Mouse (Mus musculus) retina, embryonic 14.5 days (tissue): ENCODE data around the gene Adcy7.
A peak's percentile ranks its signal among the peaks of the same experiment; 100 is the strongest.

ENCODE experiments used
- DNase-seq: peaks from one replicate; pipeline ENCODE4 v3.0.0-alpha.2; 2015; ENCODE audit warnings: low spot score

Adcy7 gene

DNA sequence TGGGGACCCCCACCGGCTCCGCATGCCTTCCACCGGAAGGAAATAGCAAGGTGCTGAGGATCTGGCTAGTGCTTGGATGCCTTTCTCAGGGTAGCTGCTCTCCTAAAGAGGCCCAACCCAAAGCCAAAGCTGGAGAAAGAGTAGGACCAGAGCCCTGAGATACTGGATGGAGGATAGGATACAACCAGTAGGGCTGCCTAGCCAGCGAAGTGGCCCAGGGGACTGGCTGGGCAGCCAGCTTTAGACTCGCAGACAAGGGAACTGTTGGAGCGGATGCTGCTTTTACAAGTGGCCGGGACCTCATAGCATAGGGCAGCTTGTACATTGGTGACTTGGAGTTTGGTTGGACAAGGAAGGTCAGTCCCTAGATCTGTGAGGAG, 838 bp downstream of the Adcy7 start:
- no peak for DNase-seq

GRCm38 (mm10) chr8:88274090-88274489, 1.9 kb downstream of the Adcy7 start:
- no peak for DNase-seq

GRCm38 (mm10) chr8:88279220-88279619, 7.0 kb downstream of the Adcy7 start:
- no peak for DNase-seq

GRCm38 (mm10) chr8:88279670-88280069, 7.5 kb downstream of the Adcy7 start:
- DNase-seq = no peak

DNA sequence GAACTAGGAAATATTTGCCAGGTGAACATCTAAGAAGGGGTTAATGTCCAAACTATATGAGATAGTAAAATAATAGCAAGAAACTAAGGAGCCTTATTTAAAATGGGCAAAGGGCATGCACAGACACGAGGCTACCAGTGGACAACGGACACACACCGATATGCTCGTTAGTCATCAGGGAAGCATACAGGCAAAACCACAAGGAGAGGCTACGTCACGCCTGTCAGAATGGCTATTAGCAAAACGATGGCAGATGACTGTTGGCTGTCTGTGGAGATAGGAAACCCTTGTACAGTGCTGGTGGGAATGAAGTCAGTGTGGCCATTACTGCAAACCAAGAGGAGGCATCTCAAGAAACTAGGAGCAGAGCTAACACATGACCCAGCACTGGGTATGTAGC, 8.7 kb downstream of the Adcy7 start:
- no peak for DNase-seq

DNA sequence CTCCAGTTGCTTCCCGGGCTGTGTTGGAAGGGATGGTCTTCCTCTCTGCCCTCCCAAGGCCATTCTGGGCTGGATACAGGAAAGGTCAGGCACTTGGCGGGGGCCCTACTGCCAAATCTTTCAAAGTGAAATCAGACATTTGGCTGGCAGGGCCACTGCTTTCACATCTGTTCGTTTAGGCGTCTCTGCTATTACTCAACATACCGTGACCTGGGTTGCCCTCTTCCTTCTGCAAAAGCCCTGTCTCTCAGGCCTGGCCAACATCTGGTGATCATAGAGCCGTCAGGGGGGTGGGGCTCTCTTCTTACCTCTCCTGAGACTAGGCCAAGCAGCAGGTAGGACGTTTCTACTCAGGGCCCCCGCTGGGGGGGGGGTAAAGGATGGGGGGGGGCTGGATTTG, 10.5 kb downstream of the Adcy7 start:
- no peak for DNase-seq

GRCm38 (mm10) chr8:88283243-88284115, 11.3 kb downstream of the Adcy7 start:
- DNase-seq = no peak

GRCm38 (mm10) chr8:88284738-88285137, 12.5 kb downstream of the Adcy7 start:
- peak; percentile 43 for DNase-seq

DNA sequence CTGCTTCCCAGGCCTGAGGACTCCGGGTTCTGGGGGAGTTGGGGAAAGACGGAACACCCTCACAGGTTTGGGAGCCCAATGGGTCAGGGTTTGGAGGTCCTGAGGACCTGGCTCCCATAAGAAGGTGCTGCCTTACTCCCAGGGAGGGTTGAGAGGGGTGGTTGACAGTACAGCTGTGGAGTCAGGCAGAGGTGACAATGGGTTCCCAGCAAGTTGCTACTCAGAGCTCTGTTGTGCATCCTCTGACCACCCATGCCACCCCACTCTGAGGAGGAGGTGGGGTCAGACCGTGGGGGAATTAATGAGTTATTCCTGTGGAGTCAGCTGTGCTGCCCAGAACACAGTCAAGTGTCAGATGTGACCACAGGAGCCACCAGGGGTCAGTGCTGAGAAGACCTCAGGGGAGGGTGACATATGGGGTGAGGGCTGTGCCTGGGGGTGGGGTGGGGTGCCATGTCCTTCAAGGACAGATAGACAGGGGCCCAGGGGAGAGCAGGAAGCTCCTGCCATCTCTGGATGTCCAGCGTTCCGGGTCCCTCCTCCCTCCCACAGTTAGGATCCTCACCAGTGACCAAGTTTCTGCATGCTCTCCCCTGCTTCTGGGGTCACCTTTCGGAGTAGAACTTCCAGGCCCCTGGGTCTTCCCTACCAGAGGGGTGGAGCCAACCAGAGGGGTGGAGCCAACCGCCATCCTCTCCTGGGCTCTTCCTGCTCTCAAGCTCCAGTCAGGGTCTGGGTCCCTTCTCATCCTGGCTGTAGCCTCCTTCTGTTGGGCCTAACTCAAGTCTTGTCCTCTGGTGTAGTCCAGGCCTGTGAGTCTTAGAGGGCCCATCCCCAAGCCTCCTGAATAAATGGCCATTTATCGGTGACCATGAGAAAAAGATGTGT, 13.5 kb downstream of the Adcy7 start:
- DNase-seq = peak; percentile 38

- DNase-seq = no peak
These were observed 14.3 kb downstream of the Adcy7 start for GRCm38 (mm10) chr8:88286421-88286960.

DNA sequence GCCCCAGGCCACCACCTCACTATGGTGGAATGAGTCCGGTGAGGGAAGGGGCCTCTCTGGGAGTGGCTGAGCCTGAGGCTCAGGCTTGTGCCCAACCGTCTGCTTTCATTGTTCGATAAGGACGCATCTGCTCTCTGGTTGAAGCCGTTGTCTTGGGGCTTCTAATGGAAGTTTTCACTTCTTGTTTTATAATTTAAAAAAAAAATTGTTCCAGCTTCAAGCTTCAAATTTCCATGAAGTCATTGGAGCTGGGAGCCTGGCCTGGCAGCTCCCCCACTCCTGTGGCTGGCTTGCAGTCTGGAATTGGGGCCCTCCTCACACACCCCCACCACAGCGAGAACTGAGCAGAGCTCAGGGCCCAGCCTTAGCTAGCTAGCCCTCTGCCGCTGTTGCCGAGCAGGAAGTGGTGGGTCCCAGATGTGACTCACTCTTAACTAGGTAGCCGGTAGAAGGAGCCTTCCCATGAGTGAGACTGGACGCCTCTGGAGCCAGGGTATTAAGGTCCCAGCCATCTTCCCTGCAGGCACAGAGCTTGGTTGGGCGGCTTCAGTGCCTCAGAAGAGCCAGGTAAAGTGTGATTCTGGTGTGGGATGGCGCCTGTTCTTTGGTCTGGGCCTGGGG, 16.5 kb downstream of the Adcy7 start:
- DNase-seq = no peak

- DNase-seq = no peak
These were observed 17.7 kb downstream of the Adcy7 start for GRCm38 (mm10) chr8:88289901-88290300.

GRCm38 (mm10) chr8:88290326-88291304, 18.4 kb downstream of the Adcy7 start:
- no peak for DNase-seq

DNA sequence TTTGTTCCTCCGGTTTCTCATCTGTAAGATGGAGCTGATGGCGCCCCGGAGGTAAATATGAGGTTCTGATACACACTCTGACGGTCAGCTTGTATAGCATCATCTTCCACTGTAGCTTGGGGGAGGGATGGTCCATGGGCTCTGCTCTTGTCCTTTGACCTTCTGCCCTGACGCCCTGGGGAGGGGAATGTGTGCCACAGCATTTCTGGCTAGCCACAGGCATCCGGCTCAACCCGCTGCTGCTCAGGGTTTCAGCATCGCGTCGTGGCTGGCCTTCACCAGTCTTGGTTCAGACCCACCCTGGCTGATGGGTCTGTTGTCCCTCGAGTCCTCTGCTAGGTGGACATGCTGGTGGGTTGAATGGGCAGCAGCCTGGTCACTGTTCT, 19.1 kb downstream of the Adcy7 start:
- DNase-seq = no peak

DNA sequence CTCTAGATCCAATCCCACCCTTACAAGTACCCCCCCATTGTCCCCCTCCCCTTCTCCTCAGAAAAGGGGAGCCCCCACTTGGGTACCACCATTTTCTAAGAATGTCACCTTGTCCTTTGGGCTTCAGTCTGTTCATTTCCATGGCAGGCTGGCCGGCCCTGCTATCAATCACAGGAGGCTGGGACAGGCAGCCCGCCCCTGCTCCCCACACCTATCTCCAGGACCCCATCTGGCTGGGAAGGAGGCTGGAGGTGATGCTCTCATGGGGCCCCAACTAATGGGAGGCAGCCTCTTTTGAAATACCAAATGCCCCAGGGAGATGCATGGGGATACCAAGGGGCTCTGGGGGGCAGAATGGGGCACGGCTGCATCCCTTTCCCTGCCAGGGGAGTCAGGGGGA, 20.7 kb downstream of the Adcy7 start:
- no peak for DNase-seq

- no peak for DNase-seq
These were observed 21.6 kb downstream of the Adcy7 start for GRCm38 (mm10) chr8:88293590-88294356.

DNA sequence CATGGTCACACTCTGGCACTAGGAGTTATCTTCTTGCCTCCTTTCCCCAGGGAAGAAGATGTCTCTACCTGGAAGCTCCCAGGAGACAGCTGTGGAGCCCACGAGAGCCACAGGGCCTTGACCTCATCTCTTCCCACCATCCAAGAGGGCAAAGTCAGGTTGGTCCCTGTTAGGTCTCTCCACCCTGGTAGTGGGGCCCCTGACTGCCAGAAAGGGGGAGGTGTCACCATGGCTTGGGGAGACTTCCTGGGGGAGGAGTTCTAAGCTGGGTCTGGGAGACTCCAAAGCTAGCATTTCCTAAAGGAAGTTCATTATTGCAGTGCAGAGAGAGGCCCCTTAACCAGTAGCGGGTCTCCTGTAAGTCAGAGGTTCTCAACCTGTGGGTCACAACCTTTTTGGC, 22.8 kb downstream of the Adcy7 start:
- DNase-seq = no peak

- peak; percentile 37 for DNase-seq
These were observed 26.0 kb downstream of the Adcy7 start for GRCm38 (mm10) chr8:88297976-88298732.

DNA sequence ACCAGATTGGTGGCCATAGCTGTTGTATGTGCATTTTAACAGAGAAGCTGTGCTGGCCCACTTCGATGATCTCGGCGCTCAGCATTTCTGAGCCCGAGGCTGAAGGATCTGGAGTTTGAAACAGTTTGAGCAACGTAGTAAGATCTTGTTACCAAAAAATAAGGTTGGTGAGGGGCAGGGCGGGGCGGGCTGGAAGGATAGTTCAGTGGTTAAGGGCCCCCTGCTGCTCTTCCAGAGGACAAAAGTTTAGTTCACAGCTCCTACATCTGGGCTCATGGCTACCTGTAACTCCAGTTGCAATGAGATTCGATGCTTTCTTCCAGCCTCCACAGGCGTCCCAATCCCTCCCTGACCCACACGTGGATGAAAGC, 26.5 kb downstream of the Adcy7 start:
- DNase-seq = no peak
